Mouse (Mus musculus): Measurements from ENCODE around the gene Sctr.

Gene Sctr

GRCm38 (mm10) chr1:120109741-120110432 lies 103.2 kb downstream of the Sctr start:
- no peak for DNase-seq

DNA sequence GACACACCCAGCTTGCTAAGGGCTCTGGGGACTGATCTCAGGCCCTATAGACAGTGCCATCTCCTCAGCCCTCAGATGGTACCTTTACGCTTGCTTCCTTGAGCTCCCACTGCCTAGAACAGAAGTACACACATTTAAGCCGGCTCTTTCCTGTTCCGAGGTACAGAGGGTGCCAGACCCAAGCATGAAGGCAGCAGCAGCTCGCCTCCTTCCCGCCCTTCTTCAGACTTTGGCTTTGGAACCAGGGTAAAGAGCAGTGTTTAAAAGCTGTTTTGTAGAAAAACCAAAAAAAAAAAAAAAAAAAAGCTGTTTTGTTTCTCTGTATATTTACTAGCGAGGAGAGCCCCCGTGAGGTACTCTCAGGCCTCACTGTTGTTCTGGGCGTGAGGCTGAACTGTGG lies 105.1 kb downstream of the Sctr start:
- no peak for DNase-seq

DNA sequence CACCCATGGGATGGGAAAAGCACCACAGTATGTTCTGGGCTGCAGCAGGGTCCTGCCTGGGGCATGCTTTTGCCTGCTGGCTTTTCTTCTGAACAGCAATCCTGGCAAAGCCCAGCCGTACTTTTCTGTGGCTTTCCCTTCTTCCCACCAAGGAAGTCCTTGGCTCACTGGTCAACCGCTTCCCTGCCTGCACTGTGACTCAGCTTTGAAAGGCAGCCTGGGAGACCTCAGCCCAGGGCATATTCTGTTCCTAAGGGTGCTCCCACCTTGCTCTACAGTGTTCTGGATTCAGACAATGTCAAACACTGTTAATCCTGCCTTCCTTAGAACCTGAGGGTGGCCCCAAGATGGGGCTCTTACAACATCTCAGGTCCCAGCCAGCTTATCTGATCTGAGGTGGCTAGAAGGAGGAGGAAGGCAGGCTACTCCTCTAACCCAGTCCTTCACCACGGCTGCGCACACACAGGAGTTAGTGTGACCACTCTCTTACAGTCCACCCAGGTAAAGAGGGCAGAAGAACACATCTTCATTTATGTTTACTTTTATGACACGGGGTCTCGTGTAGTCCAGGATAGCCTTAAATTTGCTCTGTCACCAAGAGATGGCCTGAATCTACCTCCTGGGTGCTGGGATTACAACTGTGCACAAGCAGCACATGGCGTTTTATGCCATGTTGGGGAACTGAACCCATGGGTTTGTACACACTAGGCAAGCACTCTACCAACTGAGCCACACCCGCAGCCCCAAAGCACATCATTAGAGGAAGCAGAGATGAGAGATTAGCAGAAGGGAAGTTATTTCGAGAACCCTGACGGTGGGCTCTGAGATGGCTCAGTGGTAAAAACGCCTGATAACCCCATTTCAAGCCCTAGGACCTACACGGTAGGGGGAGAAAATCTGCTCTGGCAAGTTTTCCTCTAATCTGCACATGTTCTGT lies 105.8 kb downstream of the Sctr start:
- no peak for DNase-seq
